In genomic region chr11:35304216-35304975, GRCm38 (mm10) we compare ENCODE assay signal across 25 mouse cellular contexts.
A peak's percentile ranks its signal among the peaks of the same experiment; 100 is the strongest.
DNase-seq lines count a peak whose midpoint lies in the region; ATAC-seq and TF ChIP-seq lines count a peak whose summit lies in the region.
"Had no signal": no experiment of that assay in that cellular context is flagged by ENCODE, and none has a peak within 500 bp of the region (broad histone marks: within the 10 kb centered on the region; RNA-seq: fewer than 3 reads in every experiment).

No protein-coding gene starts in this region.

- WGBS in hindbrain, embryonic 16.5 days, result 67% methylated on average over 8 of the region's 8 CpGs
- WGBS in hindbrain, embryonic 11.5 days, result 84% methylated on average over 8 of the region's 8 CpGs
- WGBS in cerebellum, adult 2 months, result 18% methylated on average over 8 of the region's 8 CpGs

- H3K27me3 ChIP-seq in hindbrain, embryonic 16.5 days (replicated peaks; ENCODE audit: control insufficient read depth, insufficient read depth, low read length), result no peaks in the 10 kb centered on the region
- H3K27me3 ChIP-seq in hindbrain, embryonic 11.5 days (ENCODE audit: control insufficient read depth, insufficient read depth, low read length), result no peaks in the 10 kb centered on the region
- H3K27me3 ChIP-seq in cerebellum, adult 2 months (ENCODE audit: control insufficient read depth, insufficient read depth, low read length), result no peaks in the 10 kb centered on the region
- H3K27me3 ChIP-seq: embryonic facial prominence, embryonic 15.5 days; heart, embryonic 13.5 days; limb, embryonic 13.5 days; liver, embryonic 13.5 days; lung, embryonic 15.5 days; Patski had no signal

- peak; percentile 19; the same call in 1 of the 2 replicates for ATAC-seq in hindbrain, embryonic 16.5 days
- no peak for ATAC-seq in hindbrain, embryonic 11.5 days (ENCODE audit: low FRiP score)
- ATAC-seq in inflammation-experienced regulatory T-cells, adult 6 months, result no peak
- ATAC-seq: activated CD4-positive, CD25-positive, alpha-beta regulatory T cell, adult 4 months; CD4-positive, CD25-positive, alpha-beta regulatory T cell, adult 4 months; Patski had no signal

- H3K36me3 ChIP-seq in hindbrain, embryonic 16.5 days (ENCODE audit: control insufficient read depth, insufficient read depth, low read length), result no peaks in the 10 kb centered on the region
- no peaks in the 10 kb centered on the region for H3K36me3 ChIP-seq in hindbrain, embryonic 11.5 days (ENCODE audit: control insufficient read depth, insufficient read depth, low read length)
- H3K36me3 ChIP-seq: embryonic facial prominence, embryonic 15.5 days; forebrain, embryonic 10.5 days; heart, embryonic 13.5 days; hindbrain, embryonic 15.5 days; limb, embryonic 13.5 days; liver, embryonic 13.5 days; lung, embryonic 15.5 days; midbrain, embryonic 10.5 days had no signal

- no peaks in the 10 kb centered on the region for H3K9me3 ChIP-seq in hindbrain, embryonic 16.5 days (ENCODE audit: control insufficient read depth, low read length)
- no peaks in the 10 kb centered on the region for H3K9me3 ChIP-seq in hindbrain, embryonic 11.5 days (ENCODE audit: control insufficient read depth, low read length)
- H3K9me3 ChIP-seq: embryonic facial prominence, embryonic 15.5 days; heart, embryonic 13.5 days; hindbrain, embryonic 15.5 days; limb, embryonic 13.5 days; liver, embryonic 13.5 days; lung, embryonic 15.5 days; midbrain, embryonic 10.5 days had no signal

- H3K9ac ChIP-seq in hindbrain, embryonic 16.5 days (ENCODE audit: low read depth, low read length), result no peak overlapping the region
- H3K9ac ChIP-seq in hindbrain, embryonic 11.5 days (ENCODE audit: low read depth, low read length), result no peak overlapping the region
- H3K9ac ChIP-seq: embryonic facial prominence, embryonic 15.5 days; heart, embryonic 13.5 days; hindbrain, embryonic 15.5 days; limb, embryonic 13.5 days; liver, embryonic 13.5 days; lung, embryonic 15.5 days had no signal

- TF ChIP-seq CTCF in cerebellum, adult 2 months (IDR thresholded peaks at IDR 0.05; ENCODE audit: borderline replicate concordance, insufficient read depth, low read depth, low read length), result no peak

- DNase-seq in hindbrain, embryonic 11.5 days (ENCODE audit: low spot score), result no peak
- peak; percentile 97 for DNase-seq in brain, adult 2 months (ENCODE audit: low read depth, low spot score)
- DNase-seq in cerebellum, adult 2 months, result peak; percentile 85 to 95
- DNase-seq in cerebellum, postnatal 36 days, result peak; percentile 80 to 82
- no peak for DNase-seq in urinary bladder, postnatal 4 days (ENCODE audit: low spot score in 2 of 2)
- DNase-seq: adrenal gland, postnatal 25 days; embryo, embryonic 11 days; gastrocnemius, postnatal 14 days; heart, adult 18-20 months; kidney, adult 11 months; liver, embryonic 13.5 days; thymus, postnatal 14 days had no signal

- peaks cover 2% of the 10 kb centered on the region for H3K4me1 ChIP-seq in hindbrain, embryonic 16.5 days (ENCODE audit: control insufficient read depth, insufficient read depth, low read depth, low read length)
- H3K4me1 ChIP-seq in hindbrain, embryonic 11.5 days (replicated peaks; ENCODE audit: control insufficient read depth, insufficient read depth, low read length), result no peaks in the 10 kb centered on the region
- H3K4me1 ChIP-seq in cerebellum, adult 2 months (ENCODE audit: control insufficient read depth, insufficient read depth, low read length), result peaks cover 34% of the 10 kb centered on the region
- H3K4me1 ChIP-seq: liver, embryonic 13.5 days had no signal

- H3K27ac ChIP-seq in hindbrain, embryonic 16.5 days (ENCODE audit: low read depth, low read length), result no peak overlapping the region
- H3K27ac ChIP-seq in hindbrain, embryonic 11.5 days (ENCODE audit: low read depth, low read length), result no peak overlapping the region
- H3K27ac ChIP-seq in cerebellum, adult 2 months (ENCODE audit: insufficient read depth, low read length), result peak overlapping the region; percentile 85
- H3K27ac ChIP-seq: embryonic facial prominence, embryonic 15.5 days; forebrain, embryonic 10.5 days; heart, embryonic 13.5 days; hindbrain, embryonic 15.5 days; limb, embryonic 13.5 days; liver, embryonic 13.5 days; lung, embryonic 15.5 days; macrophage; midbrain, embryonic 10.5 days had no signal

- H3K4me3 ChIP-seq in hindbrain, embryonic 16.5 days (ENCODE audit: low read length), result no peak overlapping the region
- no peak overlapping the region for H3K4me3 ChIP-seq in hindbrain, embryonic 11.5 days (ENCODE audit: low read depth, low read length)
- H3K4me3 ChIP-seq in cerebellum, adult 2 months (replicated peaks; ENCODE audit: insufficient read depth, low read depth, low read length), result no peak overlapping the region
- H3K4me3 ChIP-seq: embryonic facial prominence, embryonic 15.5 days; forebrain, embryonic 10.5 days; heart, embryonic 13.5 days; hindbrain, embryonic 15.5 days; limb, embryonic 13.5 days; liver, embryonic 13.5 days; lung, embryonic 15.5 days; midbrain, embryonic 10.5 days had no signal

- peak; percentile 21; the same call in 1 of the 2 replicates for TF ChIP-seq POLR2A in cerebellum, adult 2 months (IDR thresholded peaks at IDR 0.05; ENCODE audit: borderline replicate concordance, insufficient read depth, low read length)

- no peak overlapping the region for H3K4me2 ChIP-seq in hindbrain, embryonic 16.5 days (ENCODE audit: low read length)
- no peak overlapping the region for H3K4me2 ChIP-seq in hindbrain, embryonic 11.5 days (replicated peaks; ENCODE audit: low read depth, low read length)
- H3K4me2 ChIP-seq: embryonic facial prominence, embryonic 15.5 days; heart, embryonic 13.5 days; hindbrain, embryonic 15.5 days; limb, embryonic 13.5 days; liver, embryonic 13.5 days; lung, embryonic 15.5 days had no signal

Comparison
In these comparisons a context has a peak if more than half of its experiments do, and no peak if none do; other contexts are left out.
1. DNase-seq: peak in brain, adult 2 months (single experiment), cerebellum, adult 2 months (2 of 2) and cerebellum, postnatal 36 days (2 of 2); none in hindbrain, embryonic 11.5 days (single experiment) and urinary bladder, postnatal 4 days (0 of 2).